Mouse (Mus musculus) intestine, embryonic 15.5 days (tissue): ENCODE results near the gene Cops3. TPM values are rescaled to one million over a fixed set of nuclear protein-coding genes. Genes with fewer than 3 reads are reported as not detected.
"Not testable (repeated sequence)": the region's sequence is repeated elsewhere in the genome, so short reads cannot be mapped to it uniquely, and the experiment has no call there.

ENCODE experiments used
- ATAC-seq: fragments of 200-750 bp; cut with Nextera tagmentation; 2 replicates; pipeline ENCODE4 v1.8.0; 2017; ENCODE audit warnings: moderate TSS enrichment, moderate library complexity
- H3K27ac ChIP-seq: fragments of 300-500 bp; sonication (generic); 2 replicates; pipeline ENCODE4 v1.5.1; 2015; ENCODE audit warnings: mild to moderate bottlenecking, inconsistent platforms
- H3K27me3 ChIP-seq: fragments of 300-500 bp; sonication (generic); replicated peaks from 2 replicates; pipeline ENCODE4 v1.6.1; 2015; ENCODE audit warnings: inconsistent platforms
- H3K36me3 ChIP-seq: fragments of 300-500 bp; sonication (generic); 2 replicates; pipeline ENCODE4 v1.6.1; 2015; ENCODE audit warnings: inconsistent platforms
- H3K4me1 ChIP-seq: fragments of 300-500 bp; sonication (generic); replicated peaks from 2 replicates; pipeline ENCODE4 v1.6.1; 2015; ENCODE audit warnings: inconsistent platforms
- H3K4me2 ChIP-seq: fragments of 300-500 bp; sonication (generic); replicated peaks from 2 replicates; pipeline ENCODE4 v1.6.1; 2015; ENCODE audit warnings: mild to moderate bottlenecking, inconsistent platforms
- H3K4me3 ChIP-seq: fragments of 300-500 bp; sonication (generic); replicated peaks from 2 replicates; pipeline ENCODE4 v1.5.1; 2015; ENCODE audit warnings: inconsistent platforms
- H3K9ac ChIP-seq: fragments of 300-500 bp; sonication (generic); 2 replicates; pipeline ENCODE4 v1.6.1; 2015; ENCODE audit warnings: inconsistent platforms
- H3K9me3 ChIP-seq: fragments of 300-500 bp; sonication (generic); 2 replicates; pipeline ENCODE4 v1.6.1; 2016; ENCODE audit warnings: inconsistent platforms
- WGBS: fragments of 180-500 bp; shearing (Covaris S2); methylation state at CpG from one replicate; pipeline ENCODE4 v1.1.7; 2015; 5-methylcytosine and 5-hydroxymethylcytosine counted together
- polyA plus RNA-seq: library from polyadenylated mRNA; unstranded; fragments of >200 nt; fragmentation: Nextera tagmentation; extraction: Ambion mirVana; gene quantifications from 2 replicates; pipeline ENCODE4 v1.2.1, GENCODE M21; 2015

Gene Cops3
- polyA plus RNA-seq, 1 experiment from 2014 or later: 193 TPM

GRCm38 (mm10) chr11:59846311-59846710, 6.7 kb upstream of the Cops3 start:
- 97% methylated on average over 11 of the region's 11 CpGs for WGBS
- no peak overlapping the region for H3K4me3 ChIP-seq
- H3K36me3 ChIP-seq: 0 out of 2 replicates have a peak, but pooled peaks cover 2% of the 10 kb centered on the region

GRCm38 (mm10) chr11:59839008-59839458, 605 bp downstream of the Cops3 start, which contains the start of gene Nt5m:
Nt5m (plus strand) TSS chr11:59839447.
- Histone ChIP-seq H3K4me2 (peak within 1 kb of the TSS; percentile 56), H3K9ac (peak within 1 kb of the TSS; percentile 79), H3K27ac (peak within 1 kb of the TSS; percentile 96), H3K27me3 (no peaks in the 10 kb centered on the region), H3K4me3 (peak within 1 kb of the TSS; percentile 83), H3K36me3 (peaks cover 10% of the 10 kb centered on the region; the same call in 1 of the 2 replicates), H3K9me3 (no peaks in the 10 kb centered on the region), H3K4me1 (peaks cover 11% of the 10 kb centered on the region; the same call in 1 of the 2 replicates)
- under 1% methylated on average over 24 of the region's 24 CpGs for WGBS
- ATAC-seq: peak; percentile 98

More at GRCm38 (mm10) chr11:59846311-59846710, 6.7 kb upstream of the Cops3 start:
- no peak for ATAC-seq
- Histone ChIP-seq H3K27me3 (no peaks in the 10 kb centered on the region), H3K9me3 (no peaks in the 10 kb centered on the region), H3K4me2 (no peak overlapping the region), H3K9ac (no peak overlapping the region), H3K4me1 (0 out of 2 replicates have a peak, but pooled peaks cover 7% of the 10 kb centered on the region), H3K27ac (no peak overlapping the region)

GRCm38 (mm10) chr11:59838426-59838825, 1.2 kb downstream of the Cops3 start:
- H3K27me3 ChIP-seq: no peaks in the 10 kb centered on the region
- H3K4me2 ChIP-seq: peak overlapping the region; percentile 56
- H3K9me3 ChIP-seq: no peaks in the 10 kb centered on the region
- 54% methylated on average over 4 of the region's 4 CpGs for WGBS
- no peak overlapping the region for H3K27ac ChIP-seq
- H3K9ac ChIP-seq: no peak overlapping the region
- H3K36me3 ChIP-seq: peaks cover 10% of the 10 kb centered on the region; the same call in 1 of the 2 replicates
- ATAC-seq: no peak
- peak overlapping the region; percentile 83 for H3K4me3 ChIP-seq
- H3K4me1 ChIP-seq: peaks cover 11% of the 10 kb centered on the region; the same call in 1 of the 2 replicates

- Histone ChIP-seq H3K36me3 (peaks cover 13% of the 10 kb centered on the region), H3K4me2 (peak overlapping the region; percentile 56), H3K4me3 (0 out of 2 replicates have a peak overlapping the region, but pooled peaks have one; percentile 83), H3K4me1 (peaks cover 11% of the 10 kb centered on the region; the same call in 1 of the 2 replicates)
- not testable (repeated sequence) for H3K27ac ChIP-seq, ATAC-seq, H3K27me3 ChIP-seq, H3K9me3 ChIP-seq, H3K9ac ChIP-seq
- WGBS: no CpG with 5 or more reads among the region's 1 CpGs
Measured at GRCm38 (mm10) chr11:59837789-59838188, 1.8 kb downstream of the Cops3 start.

GRCm38 (mm10) chr11:59821625-59822024, 18.0 kb downstream of the Cops3 start:
- H3K36me3 ChIP-seq: peaks cover 57% of the 10 kb centered on the region
- H3K27ac ChIP-seq: no peak overlapping the region
- ATAC-seq: no peak
- no peaks in the 10 kb centered on the region for H3K27me3 ChIP-seq
- no peak overlapping the region for H3K4me2 ChIP-seq
- no peak overlapping the region for H3K4me3 ChIP-seq
- no peaks in the 10 kb centered on the region for H3K9me3 ChIP-seq
- 90% methylated on average over 3 of the region's 3 CpGs for WGBS
- H3K9ac ChIP-seq: no peak overlapping the region
- H3K4me1 ChIP-seq: no peaks in the 10 kb centered on the region

GRCm38 (mm10) chr11:59817916-59818315, 21.7 kb downstream of the Cops3 start:
- no peak for ATAC-seq
- Histone ChIP-seq H3K9ac (no peak overlapping the region), H3K9me3 (no peaks in the 10 kb centered on the region), H3K27me3 (no peaks in the 10 kb centered on the region), H3K36me3 (peaks cover 42% of the 10 kb centered on the region), H3K4me1 (no peaks in the 10 kb centered on the region), H3K4me3 (no peak overlapping the region), H3K27ac (no peak overlapping the region), H3K4me2 (no peak overlapping the region)
- 98% methylated on average over 3 of the region's 3 CpGs for WGBS

- 87% methylated on average over 6 of the region's 6 CpGs for WGBS
- no peak for ATAC-seq
- no peak overlapping the region for H3K4me2 ChIP-seq
- no peak overlapping the region for H3K9ac ChIP-seq
- no peak overlapping the region for H3K4me3 ChIP-seq
- no peaks in the 10 kb centered on the region for H3K9me3 ChIP-seq
- H3K4me1 ChIP-seq: 0 out of 2 replicates have a peak, but pooled peaks cover 2% of the 10 kb centered on the region
- H3K27ac ChIP-seq: no peak overlapping the region
- no peaks in the 10 kb centered on the region for H3K27me3 ChIP-seq
- peaks cover 33% of the 10 kb centered on the region for H3K36me3 ChIP-seq
Measured at GRCm38 (mm10) chr11:59815482-59816065, 24.1 kb downstream of the Cops3 start.

- ATAC-seq: no peak
- no peak overlapping the region for H3K9ac ChIP-seq
- WGBS: 78% methylated on average over 6 of the region's 6 CpGs
- 0 out of 2 replicates have a peak, but pooled peaks cover 2% of the 10 kb centered on the region for H3K4me1 ChIP-seq
- no peaks in the 10 kb centered on the region for H3K27me3 ChIP-seq
- no peak overlapping the region for H3K27ac ChIP-seq
- no peaks in the 10 kb centered on the region for H3K9me3 ChIP-seq
- no peak overlapping the region for H3K4me2 ChIP-seq
- H3K4me3 ChIP-seq: no peak overlapping the region
- peaks cover 27% of the 10 kb centered on the region for H3K36me3 ChIP-seq
Measured at GRCm38 (mm10) chr11:59814936-59815335, 24.7 kb downstream of the Cops3 start.

GRCm38 (mm10) chr11:59814311-59814710, 25.3 kb downstream of the Cops3 start:
- no peak overlapping the region for H3K27ac ChIP-seq
- 95% methylated on average over 1 of the region's 1 CpGs for WGBS
- no peaks in the 10 kb centered on the region for H3K27me3 ChIP-seq
- no peaks in the 10 kb centered on the region for H3K9me3 ChIP-seq
- no peak overlapping the region for H3K4me2 ChIP-seq
- H3K4me3 ChIP-seq: no peak overlapping the region
- H3K4me1 ChIP-seq: 0 out of 2 replicates have a peak, but pooled peaks cover 2% of the 10 kb centered on the region
- ATAC-seq: no peak
- 0 out of 2 replicates have a peak, but pooled peaks cover 23% of the 10 kb centered on the region for H3K36me3 ChIP-seq
- H3K9ac ChIP-seq: no peak overlapping the region

GRCm38 (mm10) chr11:59813276-59813675, 26.4 kb downstream of the Cops3 start:
- Histone ChIP-seq H3K36me3 (0 out of 2 replicates have a peak, but pooled peaks cover 13% of the 10 kb centered on the region), H3K27ac (no peak overlapping the region), H3K9me3 (no peaks in the 10 kb centered on the region), H3K9ac (no peak overlapping the region), H3K4me3 (no peak overlapping the region), H3K27me3 (no peaks in the 10 kb centered on the region), H3K4me2 (no peak overlapping the region), H3K4me1 (peaks cover 11% of the 10 kb centered on the region)
- ATAC-seq: no peak
- WGBS: 52% methylated on average over 3 of the region's 3 CpGs

GRCm38 (mm10) chr11:59811211-59811610, 28.4 kb downstream of the Cops3 start:
- 51% methylated on average over 4 of the region's 4 CpGs for WGBS
- Histone ChIP-seq H3K9me3 (no peaks in the 10 kb centered on the region), H3K9ac (no peak overlapping the region), H3K4me2 (peak overlapping the region; percentile 14; the same call in 1 of the 2 replicates), H3K4me3 (no peak overlapping the region), H3K27me3 (no peaks in the 10 kb centered on the region), H3K27ac (no peak overlapping the region), H3K4me1 (peaks cover 11% of the 10 kb centered on the region), H3K36me3 (0 out of 2 replicates have a peak, but pooled peaks cover 2% of the 10 kb centered on the region)
- ATAC-seq: no peak

- WGBS: 55% methylated on average over 14 of the region's 14 CpGs
- peak overlapping the region; percentile 70 for H3K4me3 ChIP-seq
- H3K4me2 ChIP-seq: peak overlapping the region; percentile 67
- H3K9me3 ChIP-seq: no peaks in the 10 kb centered on the region
- no peak for ATAC-seq
- H3K36me3 ChIP-seq: peaks cover 5% of the 10 kb centered on the region
- peaks cover 11% of the 10 kb centered on the region for H3K4me1 ChIP-seq
- no peaks in the 10 kb centered on the region for H3K27me3 ChIP-seq
- peak overlapping the region; percentile 94; the same call in 1 of the 2 replicates for H3K9ac ChIP-seq
- H3K27ac ChIP-seq: peak overlapping the region; percentile 96; the same call in 1 of the 2 replicates
Measured at GRCm38 (mm10) chr11:59810480-59811158, 29.0 kb downstream of the Cops3 start.
